8 mouse cellular contexts compared by ENCODE assay signal in genomic region chr16:36040640-36041624, GRCm38 (mm10). TPM values are rescaled to one million over a fixed set of nuclear protein-coding genes. Genes with fewer than 3 reads are reported as not detected.
DNase-seq lines count a peak whose midpoint lies in the region; ATAC-seq and TF ChIP-seq lines count a peak whose summit lies in the region.

Gene Wdr5b (plus strand): TSS chr16:36041190.

- H3K4me2 ChIP-seq in forebrain, embryonic 12.5 days: peak within 1 kb of the TSS; percentile 73
- peak within 1 kb of the TSS; percentile 83 for H3K4me2 ChIP-seq in heart, postnatal 0 days (ENCODE audit: low read depth, low read length)
- peak within 1 kb of the TSS; percentile 83 for H3K4me2 ChIP-seq in liver, embryonic 16.5 days (ENCODE audit: low read depth, low read length)
- peak within 1 kb of the TSS; percentile 75 for H3K4me2 ChIP-seq in neural tube, embryonic 13.5 days

- 2% methylated on average over 39 of the region's 39 CpGs for WGBS in forebrain, embryonic 12.5 days
- whole genome bisulfite sequencing in heart, postnatal 0 days: 1% methylated on average over 39 of the region's 39 CpGs
- 1% methylated on average over 39 of the region's 39 CpGs for WGBS in liver, embryonic 16.5 days (ENCODE audit: insufficient replicate concordance)
- WGBS in neural tube, embryonic 13.5 days: 3% methylated on average over 39 of the region's 39 CpGs

- H3K9ac ChIP-seq in forebrain, embryonic 12.5 days: peak within 1 kb of the TSS; percentile 72
- peak within 1 kb of the TSS; percentile 87 for H3K9ac ChIP-seq in heart, postnatal 0 days (replicated peaks; ENCODE audit: low read depth, low read length)
- peak within 1 kb of the TSS; percentile 81 for H3K9ac ChIP-seq in liver, embryonic 16.5 days (ENCODE audit: low read depth, low read length)
- H3K9ac ChIP-seq in neural tube, embryonic 13.5 days: peak within 1 kb of the TSS; percentile 76

- TF ChIP-seq EP300 in heart, postnatal 0 days (IDR thresholded peaks at IDR 0.05; ENCODE audit: low read depth): no peak

- peak; percentile 96 for ATAC-seq in forebrain, embryonic 12.5 days (ENCODE audit: low FRiP score)
- peak; percentile 93 for ATAC-seq in heart, postnatal 0 days (ENCODE audit: insufficient read depth, low read depth)
- peak; percentile 96 for ATAC-seq in liver, embryonic 16.5 days (ENCODE audit: low read depth)
- peak; percentile 96 for ATAC-seq in neural tube, embryonic 13.5 days (ENCODE audit: low read depth)

- H3K9me3 ChIP-seq in E14TG2a.4 (ENCODE audit: low read length): no peaks in the 10 kb centered on the region
- H3K9me3 ChIP-seq in forebrain, embryonic 12.5 days: no peaks in the 10 kb centered on the region
- no peaks in the 10 kb centered on the region for H3K9me3 ChIP-seq in heart, postnatal 0 days (replicated peaks; ENCODE audit: control insufficient read depth, low read length)
- no peaks in the 10 kb centered on the region for H3K9me3 ChIP-seq in liver, embryonic 16.5 days (replicated peaks; ENCODE audit: control insufficient read depth, low read length)
- H3K9me3 ChIP-seq in neural tube, embryonic 13.5 days: no peaks in the 10 kb centered on the region

- peak; percentile 94 for DNase-seq in c-Kit-positive CD71-positive TER-119-positive erythroid progenitor cells, embryonic 14.5 days (ENCODE audit: low spot score)
- DNase-seq in heart, postnatal 0 days (ENCODE audit: low spot score): peak; percentile 99
- peak; percentile 89 to 94 for DNase-seq in kidney, postnatal 4 days

- TF ChIP-seq CTCF in E14TG2a.4 (conservative IDR thresholded peaks at IDR 0.05; ENCODE audit: low read length): no peak
- TF ChIP-seq CTCF in heart, postnatal 0 days (IDR thresholded peaks at IDR 0.05; ENCODE audit: low read depth): no peak
- no peak for TF ChIP-seq CTCF in testis, adult 2 months (IDR thresholded peaks at IDR 0.05; ENCODE audit: control insufficient read depth, insufficient read depth, insufficient replicate concordance, low read depth, low read length)

- peak within 1 kb of the TSS; percentile 66 for H3K27ac ChIP-seq in forebrain, embryonic 12.5 days
- H3K27ac ChIP-seq in heart, postnatal 0 days (ENCODE audit: low read depth): peak within 1 kb of the TSS; percentile 94
- H3K27ac ChIP-seq in liver, embryonic 16.5 days (ENCODE audit: low read length): peak within 1 kb of the TSS; percentile 81
- peak within 1 kb of the TSS; percentile 81 for H3K27ac ChIP-seq in neural tube, embryonic 13.5 days (replicated peaks)
- peak within 1 kb of the TSS; percentile 71 for H3K27ac ChIP-seq in testis, adult 2 months (ENCODE audit: control insufficient read depth, insufficient read depth, low read depth, low read length)

- H3K27me3 ChIP-seq in E14TG2a.4 (ENCODE audit: insufficient read depth, low read length): no peaks in the 10 kb centered on the region
- no peaks in the 10 kb centered on the region for H3K27me3 ChIP-seq in forebrain, embryonic 12.5 days
- no peaks in the 10 kb centered on the region for H3K27me3 ChIP-seq in heart, postnatal 0 days (ENCODE audit: control insufficient read depth, insufficient read depth, low read length)
- H3K27me3 ChIP-seq in liver, embryonic 16.5 days (ENCODE audit: control insufficient read depth, insufficient read depth, low read depth, low read length): no peaks in the 10 kb centered on the region
- no peaks in the 10 kb centered on the region for H3K27me3 ChIP-seq in neural tube, embryonic 13.5 days
- no peaks in the 10 kb centered on the region for H3K27me3 ChIP-seq in testis, adult 2 months (ENCODE audit: control insufficient read depth, insufficient read depth, low read length)

- H3K36me3 ChIP-seq in E14TG2a.4 (ENCODE audit: insufficient read depth, low read length): peaks cover 55% of the 10 kb centered on the region
- peaks cover 34% of the 10 kb centered on the region for H3K36me3 ChIP-seq in forebrain, embryonic 12.5 days (replicated peaks)
- H3K36me3 ChIP-seq in heart, postnatal 0 days (replicated peaks; ENCODE audit: control insufficient read depth, insufficient read depth, low read length): peaks cover 32% of the 10 kb centered on the region
- peaks cover 2% of the 10 kb centered on the region for H3K36me3 ChIP-seq in liver, embryonic 16.5 days (ENCODE audit: control insufficient read depth, insufficient read depth)
- peaks cover 30% of the 10 kb centered on the region for H3K36me3 ChIP-seq in neural tube, embryonic 13.5 days
- H3K36me3 ChIP-seq in testis, adult 2 months (ENCODE audit: control insufficient read depth, insufficient read depth, low read length): peaks cover 1% of the 10 kb centered on the region; the same call in 1 of the 2 replicates

- peaks cover 27% of the 10 kb centered on the region for H3K4me1 ChIP-seq in E14TG2a.4 (replicated peaks; ENCODE audit: low read depth, low read length)
- peaks cover 18% of the 10 kb centered on the region for H3K4me1 ChIP-seq in forebrain, embryonic 12.5 days
- peaks cover 14% of the 10 kb centered on the region for H3K4me1 ChIP-seq in heart, postnatal 0 days (ENCODE audit: control insufficient read depth, insufficient read depth)
- no peaks in the 10 kb centered on the region; the same call in none of the 2 replicates for H3K4me1 ChIP-seq in liver, embryonic 16.5 days (ENCODE audit: control insufficient read depth, low read depth, low read length)
- H3K4me1 ChIP-seq in neural tube, embryonic 13.5 days (replicated peaks): peaks cover 33% of the 10 kb centered on the region
- peaks cover 9% of the 10 kb centered on the region for H3K4me1 ChIP-seq in testis, adult 2 months (ENCODE audit: control insufficient read depth, insufficient read depth, low read length)

- peak within 1 kb of the TSS; percentile 81 for H3K4me3 ChIP-seq in E14TG2a.4 (replicated peaks; ENCODE audit: low read length)
- peak within 1 kb of the TSS; percentile 63 for H3K4me3 ChIP-seq in forebrain, embryonic 12.5 days (replicated peaks)
- H3K4me3 ChIP-seq in heart, postnatal 0 days (ENCODE audit: low read depth, low read length): peak within 1 kb of the TSS; percentile 87
- H3K4me3 ChIP-seq in liver, embryonic 16.5 days (ENCODE audit: low read depth, low read length): peak within 1 kb of the TSS; percentile 75
- H3K4me3 ChIP-seq in neural tube, embryonic 13.5 days: peak within 1 kb of the TSS; percentile 62
- peak within 1 kb of the TSS; percentile 95 for H3K4me3 ChIP-seq in testis, adult 2 months (ENCODE audit: control insufficient read depth, low read depth, low read length)

- peak; percentile 39; the same call in 1 of the 2 replicates for TF ChIP-seq POLR2A in testis, adult 2 months (IDR thresholded peaks at IDR 0.05; ENCODE audit: control insufficient read depth, low read depth, low read length)

RNA-seq across cellular contexts. Expression of gene Wdr5b, which starts in this region (rescaled TPM):
- polyA plus RNA-seq in forebrain, embryonic 12.5 days (2016; fragmentation: Nextera tagmentation; extraction: Ambion mirVana): 12.1 TPM in 2 replicates
- total RNA-seq in heart, postnatal 0 days (2014; rRNA removed; ENCODE audit: low replicate concordance): 5.4 and 7.8 TPM in 2 replicates
- 5.8 and 6.8 TPM in 2 replicates for polyA plus RNA-seq in heart, postnatal 0 days (2015; fragmentation: Nextera tagmentation; extraction: Ambion mirVana)
- polyA plus RNA-seq in liver, embryonic 16.5 days (2015; fragmentation: Nextera tagmentation; extraction: Ambion mirVana): 2.1 and 2.2 TPM in 2 replicates
- 12.6 and 14.4 TPM in 2 replicates for polyA plus RNA-seq in neural tube, embryonic 13.5 days (2015; fragmentation: Nextera tagmentation; extraction: Ambion mirVana)
- polyA plus RNA-seq in testis, adult 2 months (2012; rRNA removed): 1.1 and 1.2 TPM in 2 replicates

Comparison
In these comparisons a context has a peak if more than half of its experiments do, and no peak if none do; other contexts are left out.
1. Peak in every context shown above with its lines: DNase-seq, ATAC-seq, H3K4me3 ChIP-seq and H3K27ac ChIP-seq.